In genomic region chr12:99426207-99426916, GRCm38 (mm10) we compare ENCODE assay signal across 18 mouse cellular contexts.
DNase-seq lines count a peak whose midpoint lies in the region; ATAC-seq and TF ChIP-seq lines count a peak whose summit lies in the region.
"Had no signal": no experiment of that assay in that cellular context is flagged by ENCODE, and none has a peak within 500 bp of the region (broad histone marks: within the 10 kb centered on the region; RNA-seq: fewer than 3 reads in every experiment).

No protein-coding gene starts in this region.

- no peak overlapping the region for H3K4me3 ChIP-seq in heart, embryonic 12.5 days
- H3K4me3 ChIP-seq in intestine, embryonic 14.5 days (ENCODE audit: low read depth, low read length), result no peak overlapping the region
- H3K4me3 ChIP-seq in liver, postnatal 0 days (ENCODE audit: low read depth, low read length), result no peak overlapping the region
- H3K4me3 ChIP-seq: forebrain, embryonic 15.5 days; layer of hippocampus, adult 2 months; left cerebral cortex, adult 2 months; megakaryocyte, embryonic 14.5 days; neural tube, embryonic 12.5 days had no signal

- DNase-seq in heart, postnatal 14 days, result peak; percentile 13 to 27
- no peak for DNase-seq in intestine, embryonic 14.5 days (ENCODE audit: low spot score)
- DNase-seq in kidney, postnatal 14 days, result peak; percentile 24
- DNase-seq in liver, postnatal 0 days, result peak; percentile 45
- no peak for DNase-seq in adrenal gland, adult 18-20 months (ENCODE audit: low spot score in 2 of 2)
- no peak for DNase-seq in gastrocnemius, adult 18-20 months (ENCODE audit: low spot score)
- DNase-seq in embryo, embryonic 10.5 days (ENCODE audit: low spot score), result no peak
- DNase-seq: cerebellum, adult 11 months; thymus, postnatal 4 days had no signal

- no peaks in the 10 kb centered on the region for H3K9me3 ChIP-seq in heart, embryonic 12.5 days (replicated peaks)
- H3K9me3 ChIP-seq in intestine, embryonic 14.5 days (ENCODE audit: control insufficient read depth, low read length), result no peaks in the 10 kb centered on the region
- no peaks in the 10 kb centered on the region for H3K9me3 ChIP-seq in liver, postnatal 0 days (ENCODE audit: low read length)
- H3K9me3 ChIP-seq: forebrain, embryonic 15.5 days; neural tube, embryonic 12.5 days had no signal

- peaks cover 4% of the 10 kb centered on the region for H3K36me3 ChIP-seq in heart, embryonic 12.5 days
- no peaks in the 10 kb centered on the region for H3K36me3 ChIP-seq in intestine, embryonic 14.5 days (ENCODE audit: control insufficient read depth, insufficient read depth, low read length)
- no peaks in the 10 kb centered on the region for H3K36me3 ChIP-seq in liver, postnatal 0 days (replicated peaks; ENCODE audit: insufficient read depth, low read length)
- H3K36me3 ChIP-seq: forebrain, embryonic 15.5 days; neural tube, embryonic 12.5 days had no signal

- TF ChIP-seq EP300 in liver, postnatal 0 days (IDR thresholded peaks at IDR 0.05; ENCODE audit: low read depth), result no peak

- 63% methylated on average over 14 of the region's 14 CpGs for WGBS in heart, embryonic 12.5 days
- WGBS in intestine, embryonic 14.5 days, result 73% methylated on average over 14 of the region's 14 CpGs
- WGBS in liver, postnatal 0 days (ENCODE audit: insufficient replicate concordance), result 67% methylated on average over 14 of the region's 14 CpGs

- no peak for ATAC-seq in heart, embryonic 12.5 days (ENCODE audit: insufficient number of reproducible peaks, low FRiP score)
- ATAC-seq in intestine, embryonic 14.5 days (replicated peaks; ENCODE audit: low FRiP score, low TSS enrichment, low read depth), result peak; percentile 53; the same call in 1 of the 2 replicates
- peak; percentile 87 for ATAC-seq in liver, postnatal 0 days
- ATAC-seq: forebrain, embryonic 15.5 days; hindbrain, postnatal 0 days; lung, postnatal 0 days; Patski had no signal

- no peaks in the 10 kb centered on the region for H3K27me3 ChIP-seq in heart, embryonic 12.5 days (replicated peaks)
- H3K27me3 ChIP-seq in intestine, embryonic 14.5 days (replicated peaks; ENCODE audit: control insufficient read depth, insufficient read depth, low read length), result no peaks in the 10 kb centered on the region
- no peaks in the 10 kb centered on the region for H3K27me3 ChIP-seq in liver, postnatal 0 days (ENCODE audit: insufficient read depth, low read length)
- H3K27me3 ChIP-seq: forebrain, embryonic 15.5 days; megakaryocyte, embryonic 14.5 days; neural tube, embryonic 12.5 days; Patski had no signal

- H3K4me2 ChIP-seq in heart, embryonic 12.5 days, result no peak overlapping the region
- no peak overlapping the region for H3K4me2 ChIP-seq in intestine, embryonic 14.5 days (ENCODE audit: low read length)
- no peak overlapping the region for H3K4me2 ChIP-seq in liver, postnatal 0 days (ENCODE audit: low read depth, low read length)
- H3K4me2 ChIP-seq: forebrain, embryonic 15.5 days; neural tube, embryonic 12.5 days had no signal

- no peak overlapping the region for H3K9ac ChIP-seq in heart, embryonic 12.5 days
- H3K9ac ChIP-seq in intestine, embryonic 14.5 days (ENCODE audit: low read length), result no peak overlapping the region
- no peak overlapping the region for H3K9ac ChIP-seq in liver, postnatal 0 days (replicated peaks)
- H3K9ac ChIP-seq: forebrain, embryonic 15.5 days; neural tube, embryonic 12.5 days had no signal

- TF ChIP-seq CTCF in liver, postnatal 0 days (IDR thresholded peaks at IDR 0.05; ENCODE audit: low read depth), result no peak

- intact Hi-C loops in heart, postnatal 14 days (cut with DNase I), result no loop called here

- no peaks in the 10 kb centered on the region for H3K4me1 ChIP-seq in heart, embryonic 12.5 days (replicated peaks)
- H3K4me1 ChIP-seq in intestine, embryonic 14.5 days (replicated peaks; ENCODE audit: control insufficient read depth, insufficient read depth, low read length), result no peaks in the 10 kb centered on the region
- no peaks in the 10 kb centered on the region for H3K4me1 ChIP-seq in liver, postnatal 0 days (ENCODE audit: insufficient read depth)
- H3K4me1 ChIP-seq: forebrain, embryonic 15.5 days; neural tube, embryonic 12.5 days had no signal

- no peak overlapping the region for H3K27ac ChIP-seq in heart, embryonic 12.5 days (ENCODE audit: poor library complexity, severe bottlenecking)
- H3K27ac ChIP-seq in intestine, embryonic 14.5 days (ENCODE audit: low read depth), result no peak overlapping the region
- H3K27ac ChIP-seq in liver, postnatal 0 days (ENCODE audit: low read depth), result peak overlapping the region; percentile 48; the same call in 1 of the 2 replicates
- H3K27ac ChIP-seq: forebrain, embryonic 15.5 days; hindbrain, postnatal 0 days; layer of hippocampus, adult 2 months; left cerebral cortex, adult 2 months; neural tube, embryonic 12.5 days had no signal

Comparison
In these comparisons a context has a peak if more than half of its experiments do, and no peak if none do; other contexts are left out.
1. DNase-seq: peak in heart, postnatal 14 days (2 of 2), kidney, postnatal 14 days (single experiment) and liver, postnatal 0 days (single experiment); none in intestine, embryonic 14.5 days (single experiment), adrenal gland, adult 18-20 months (0 of 2), gastrocnemius, adult 18-20 months (single experiment) and embryo, embryonic 10.5 days (single experiment).